Mouse (Mus musculus): ENCODE measurements around the gene Lrrc59. TPM values are rescaled to one million over a fixed set of nuclear protein-coding genes. Genes with fewer than 3 reads are reported as not detected.

The Lrrc59 gene
- 10 to 100 TPM; 85.0 to 91.8 TPM for total RNA-seq (2021)

GRCm38 (mm10) chr11:94629199-94629883 lies at the start of gene Lrrc59:
Gene Lrrc59 (plus strand): TSS chr11:94629767.
- peak; percentile 98 for DNase-seq

GRCm38 (mm10) chr11:94580111-94580740 lies 49.3 kb upstream of the Lrrc59 start:
- DNase-seq: no peak

GRCm38 (mm10) chr11:94585091-94585490 lies 44.5 kb upstream of the Lrrc59 start:
- no peak for DNase-seq

- no peak for DNase-seq
These were observed 42.1 kb upstream of the Lrrc59 start for GRCm38 (mm10) chr11:94587511-94587910.

GRCm38 (mm10) chr11:94596311-94596852 lies 33.2 kb upstream of the Lrrc59 start:
- peak; percentile 30 for DNase-seq

GRCm38 (mm10) chr11:94597319-94597718 lies 32.2 kb upstream of the Lrrc59 start:
- DNase-seq: peak; percentile 72

GRCm38 (mm10) chr11:94598437-94599120 lies 31.0 kb upstream of the Lrrc59 start:
- no peak for DNase-seq

GRCm38 (mm10) chr11:94600447-94600846 lies 29.1 kb upstream of the Lrrc59 start:
- DNase-seq: no peak

- DNase-seq: peak; percentile 88
These were observed 28.0 kb upstream of the Lrrc59 start, which contains the start of gene Acsf2 for GRCm38 (mm10) chr11:94601321-94602281. Gene Acsf2 (minus strand): TSS chr11:94601871.

- no peak for DNase-seq
These were observed 27.1 kb upstream of the Lrrc59 start for GRCm38 (mm10) chr11:94602356-94602955.

- no peak for DNase-seq
These were observed 18.5 kb upstream of the Lrrc59 start for GRCm38 (mm10) chr11:94610744-94611740.

- DNase-seq: no peak
These were observed 15.0 kb upstream of the Lrrc59 start for GRCm38 (mm10) chr11:94614603-94615002.

GRCm38 (mm10) chr11:94615494-94615893 lies 14.1 kb upstream of the Lrrc59 start:
- DNase-seq: no peak

GRCm38 (mm10) chr11:94617646-94618045 lies 11.9 kb upstream of the Lrrc59 start:
- no peak for DNase-seq

GRCm38 (mm10) chr11:94620766-94621457 lies 8.7 kb upstream of the Lrrc59 start:
- no peak for DNase-seq

- DNase-seq: no peak
These were observed 8.1 kb upstream of the Lrrc59 start for GRCm38 (mm10) chr11:94621458-94621852.

- DNase-seq: no peak
These were observed 7.4 kb upstream of the Lrrc59 start for GRCm38 (mm10) chr11:94622162-94622561.

- no peak for DNase-seq
These were observed 274 bp downstream of the Lrrc59 start for GRCm38 (mm10) chr11:94629884-94630198.

- DNase-seq: peak; percentile 58
These were observed 838 bp downstream of the Lrrc59 start for GRCm38 (mm10) chr11:94630199-94631011.
